Mouse (Mus musculus): ENCODE data around the gene Ceacam12. TPM values are rescaled to one million over a fixed set of nuclear protein-coding genes. Genes with fewer than 3 reads are reported as not detected.

Gene Ceacam12
- polyA plus RNA-seq (2012; rRNA removed): 0.14 TPM in 2 replicates

GRCm38 (mm10) chr7:18065629-18066028 lies at the start of gene Ceacam12:
Gene Ceacam12 (plus strand): TSS chr7:18065929.

Other genes with a start within 250 kb of the Ceacam12 start
- not detected in 2 replicates for gene Gm5155, start 194.2 kb upstream of the Ceacam12 start, polyA plus RNA-seq (2012; rRNA removed)
- gene Ceacam11, start 93.8 kb upstream of the Ceacam12 start, polyA plus RNA-seq (2012; rRNA removed): not detected in 2 replicates
- not detected in 2 replicates for gene Ceacam13, start 56.0 kb upstream of the Ceacam12 start, polyA plus RNA-seq (2012; rRNA removed)
- not detected in 2 replicates for gene Igfl3, start 110.6 kb downstream of the Ceacam12 start, polyA plus RNA-seq (2012; rRNA removed)
- gene Mill1, start 179.4 kb downstream of the Ceacam12 start, polyA plus RNA-seq (2012; rRNA removed): not detected in 2 replicates